Mouse (Mus musculus) neutrophil, adult 5-6 weeks (primary cell): ENCODE results near the gene Lamtor3. TPM values are rescaled to one million over a fixed set of nuclear protein-coding genes. Genes with fewer than 3 reads are reported as not detected.
A peak's percentile ranks its signal among the peaks of the same experiment; 100 is the strongest.
"Not testable (repeated sequence)": the region's sequence is repeated elsewhere in the genome, so short reads cannot be mapped to it uniquely, and the experiment has no call there.

Experiments
- ATAC-seq: fragments of 151-379, 151-347 bp; 2 replicates; pipeline ENCODE4 v1.8.0; 2017; ENCODE audit warnings: mild to moderate bottlenecking, moderate TSS enrichment; ENCODE audit not compliant: insufficient number of reproducible peaks, poor library complexity, low FRiP score, severe bottlenecking; ENCODE audit errors: extremely low read depth
- total RNA-seq: library from RNA; stranded (forward); fragments of 200-1000 nt; gene quantifications from 2 replicates; pipeline ENCODE4 v1.2.3, GENCODE M21; 2017

The Lamtor3 gene
- total RNA-seq, result 89.6 and 100 TPM in 2 replicates

DNA sequence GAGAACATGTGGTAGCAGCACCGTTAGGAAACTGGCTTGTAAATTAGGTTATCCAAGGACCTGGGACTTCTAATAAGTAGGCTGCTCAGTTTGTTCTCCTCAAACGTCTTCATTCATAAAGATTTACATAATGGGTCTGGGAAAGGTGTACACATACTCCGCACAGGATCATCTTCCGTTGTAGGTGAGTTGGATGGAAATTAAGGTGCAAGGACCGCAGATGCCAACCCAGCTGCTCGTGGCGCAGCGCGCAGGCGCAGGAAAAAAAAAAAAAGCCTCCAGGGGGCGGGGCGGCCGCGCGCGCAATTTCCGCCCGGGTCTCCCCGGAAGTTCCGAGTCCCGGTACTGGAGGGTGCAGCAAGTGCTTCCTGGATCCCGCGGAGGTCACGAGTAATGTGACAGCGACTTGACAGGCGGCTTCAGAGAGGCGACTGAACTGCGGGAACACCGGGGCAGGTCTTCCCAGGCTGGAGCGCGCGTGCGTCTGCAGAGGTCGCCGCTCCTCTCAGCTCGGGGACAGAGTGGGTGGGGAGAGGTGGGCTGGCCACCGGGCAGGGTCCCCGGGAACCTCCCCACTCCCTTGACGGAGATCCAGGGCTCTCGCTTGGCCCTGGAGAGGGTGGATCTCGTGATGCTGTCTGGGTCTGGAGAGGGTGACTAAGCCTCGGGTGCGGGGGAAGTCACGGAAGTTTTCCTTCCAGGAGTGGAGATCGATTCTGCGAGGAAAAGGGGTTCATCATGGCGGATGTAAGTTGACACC lies at the start of gene Lamtor3:
TSS of gene Lamtor3 (plus strand) at position 335 of the 760 bp plus-strand sequence.
- ATAC-seq, result peak; percentile 95

DNA sequence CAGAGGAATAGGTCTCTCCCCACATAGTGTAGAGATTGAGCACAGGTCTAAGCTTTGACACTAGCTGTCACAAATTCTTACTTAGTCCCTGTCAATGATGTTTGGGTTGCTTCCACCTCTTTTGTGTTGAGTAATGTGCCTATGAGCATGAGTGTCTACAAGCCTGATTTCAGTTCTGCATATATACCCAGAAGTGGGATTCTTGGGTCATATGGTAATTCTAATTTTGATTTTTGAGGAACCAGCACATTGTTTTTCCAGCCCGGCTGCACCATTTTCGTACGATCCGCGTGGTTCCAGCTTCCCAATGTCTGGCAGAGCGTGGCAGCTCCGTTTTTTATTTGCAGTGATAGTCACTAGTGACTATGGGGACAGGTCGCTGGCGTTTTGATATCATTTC lies 48.9 kb upstream of the Lamtor3 start:
- ATAC-seq, result no peak

DNA sequence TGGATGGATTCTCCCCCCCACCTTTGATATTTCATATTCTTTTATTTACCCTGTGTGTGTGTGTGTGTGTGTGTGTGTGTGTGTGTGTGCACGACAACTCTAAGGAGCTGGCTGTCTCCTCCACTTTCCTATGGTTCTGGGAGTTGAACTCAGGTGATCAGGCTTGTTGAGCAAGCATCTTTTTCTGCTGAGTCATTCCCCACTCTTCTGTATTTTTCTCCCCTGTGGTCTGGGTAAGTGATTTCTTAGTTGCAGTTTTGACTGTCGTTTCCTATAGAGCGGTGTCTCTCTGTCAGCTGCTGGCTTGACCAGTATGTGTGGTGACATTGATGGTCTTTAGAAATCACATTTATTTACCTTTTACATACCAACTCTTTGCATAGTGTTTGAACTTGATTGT lies 39.0 kb upstream of the Lamtor3 start:
- ATAC-seq, result 0 out of 2 replicates have a peak, but pooled peaks have one; percentile 13

DNA sequence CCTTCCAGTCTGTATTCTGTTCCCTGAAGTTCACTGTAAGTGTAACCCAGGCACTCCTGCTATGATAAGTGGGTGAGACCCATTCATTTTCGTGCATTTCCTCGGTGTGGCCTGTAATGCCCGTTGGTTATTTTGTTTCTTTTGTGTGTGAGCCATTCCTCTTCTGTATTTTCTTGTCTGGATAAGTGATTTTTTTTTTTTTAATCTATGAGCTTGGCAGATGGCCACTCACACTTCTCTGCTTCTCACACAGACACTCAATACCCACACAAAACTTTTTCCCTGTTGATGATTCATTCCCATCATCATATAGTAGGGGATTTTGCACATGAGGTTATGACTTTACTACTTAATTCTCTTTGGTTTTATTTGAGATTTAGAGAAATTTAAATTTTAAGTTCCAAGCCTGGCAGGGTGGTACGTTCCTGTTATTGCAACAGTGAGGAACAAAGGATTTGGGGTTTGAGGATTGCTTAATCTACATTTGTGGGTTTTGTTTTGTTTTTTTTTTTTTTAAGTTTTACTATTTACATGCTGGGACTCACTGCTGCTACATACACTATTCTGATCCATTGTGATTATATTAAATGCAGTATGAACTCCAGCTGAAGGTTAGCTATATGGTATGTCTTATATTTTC lies 38.1 kb upstream of the Lamtor3 start:
- no peak for ATAC-seq

DNA sequence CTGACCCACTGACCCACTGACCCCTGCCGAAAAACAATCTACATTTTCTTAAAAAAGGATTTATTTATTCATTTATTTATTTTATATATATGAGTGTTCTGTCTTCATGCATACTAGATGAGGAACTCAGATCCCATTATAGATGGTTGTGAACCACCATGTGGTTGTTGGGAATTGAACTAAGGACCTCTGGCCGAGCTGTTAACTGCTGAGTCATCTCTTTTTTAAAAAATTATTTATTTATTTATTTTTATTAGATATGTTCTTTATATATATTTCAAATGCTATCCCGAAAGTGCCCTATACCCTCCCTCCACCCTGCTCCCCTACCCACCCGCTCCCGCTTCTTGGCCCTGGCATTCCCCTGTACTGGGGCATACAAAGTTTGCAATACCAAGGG lies 37.2 kb upstream of the Lamtor3 start:
- no peak for ATAC-seq

DNA sequence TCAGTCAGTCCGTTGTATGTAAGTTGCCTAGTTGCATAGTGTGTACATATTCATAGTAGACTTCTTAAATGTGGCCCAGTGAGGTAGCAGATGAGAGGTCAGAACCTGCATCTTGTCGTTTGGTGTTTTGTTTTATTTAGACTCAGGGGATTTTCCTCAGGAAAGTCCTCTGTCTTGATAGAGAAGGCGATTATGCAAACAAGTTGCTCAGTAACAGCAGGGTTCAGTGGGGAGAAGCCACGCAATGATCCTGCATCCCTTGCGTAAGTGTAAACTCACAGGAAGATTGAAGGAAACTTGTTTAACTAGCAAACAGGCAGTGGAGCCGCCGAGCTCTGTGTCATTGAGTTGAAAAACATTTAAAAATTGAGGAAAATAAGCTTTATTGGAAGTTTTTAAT lies 30.3 kb upstream of the Lamtor3 start:
- no peak for ATAC-seq

DNA sequence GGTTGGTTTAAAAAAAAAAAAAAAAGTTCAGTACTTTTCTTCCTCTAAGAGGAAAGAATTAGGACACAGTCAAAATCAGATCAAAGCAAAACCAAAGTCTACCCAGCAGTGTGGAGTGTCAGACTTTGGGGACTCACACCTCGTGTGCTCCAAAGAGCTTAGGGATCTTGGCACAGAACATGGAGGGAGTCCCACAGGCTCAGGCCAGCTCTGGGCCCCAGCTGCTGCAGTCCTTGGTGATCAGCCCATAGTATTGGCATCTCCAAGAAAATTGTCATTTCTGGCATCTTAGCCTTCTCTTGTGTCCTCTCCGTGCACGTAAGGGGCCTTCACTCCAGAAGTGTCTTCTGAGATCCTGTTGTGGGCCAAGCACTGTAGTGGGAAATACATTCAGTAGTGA lies 27.2 kb upstream of the Lamtor3 start:
- ATAC-seq, result no peak

DNA sequence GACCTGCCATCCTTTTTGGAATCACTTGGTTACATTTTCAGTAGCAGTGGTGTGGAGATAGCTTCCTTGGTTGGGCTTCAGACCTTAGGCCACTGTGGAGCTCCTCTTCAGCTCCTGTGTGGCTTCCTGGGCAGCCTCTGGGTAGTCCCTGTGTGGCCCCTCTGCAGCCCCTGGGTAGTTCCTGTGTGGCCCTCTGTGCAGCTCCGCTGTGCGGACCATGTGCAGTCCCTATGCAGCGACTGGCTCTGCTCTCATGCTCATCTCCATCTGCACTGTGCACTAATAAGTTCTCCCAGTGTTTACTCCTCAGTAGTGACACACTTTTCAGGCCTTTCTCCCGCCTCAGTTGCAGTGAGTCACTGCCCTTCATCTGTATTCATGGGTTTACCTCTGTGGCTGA lies 26.2 kb upstream of the Lamtor3 start:
- no peak for ATAC-seq

DNA sequence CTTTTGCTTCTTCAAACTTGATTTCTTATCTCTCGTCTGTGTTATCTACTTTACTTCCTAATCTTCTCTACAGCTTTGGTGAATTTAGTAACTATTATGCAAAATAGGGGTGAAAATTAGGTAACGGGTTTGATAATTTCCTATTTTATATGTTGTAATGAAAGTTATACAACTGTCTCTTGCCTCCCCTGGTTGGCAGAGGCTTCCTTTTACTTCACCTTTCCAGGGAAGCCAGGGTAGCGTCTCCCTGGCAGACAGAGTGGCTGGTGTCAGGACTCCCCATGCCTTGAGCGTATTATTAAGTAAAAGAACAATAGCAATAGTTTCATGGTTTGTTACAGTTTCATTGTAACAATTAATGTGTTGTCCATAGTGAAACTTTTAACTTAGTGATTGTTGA lies 24.5 kb upstream of the Lamtor3 start:
- ATAC-seq, result no peak

DNA sequence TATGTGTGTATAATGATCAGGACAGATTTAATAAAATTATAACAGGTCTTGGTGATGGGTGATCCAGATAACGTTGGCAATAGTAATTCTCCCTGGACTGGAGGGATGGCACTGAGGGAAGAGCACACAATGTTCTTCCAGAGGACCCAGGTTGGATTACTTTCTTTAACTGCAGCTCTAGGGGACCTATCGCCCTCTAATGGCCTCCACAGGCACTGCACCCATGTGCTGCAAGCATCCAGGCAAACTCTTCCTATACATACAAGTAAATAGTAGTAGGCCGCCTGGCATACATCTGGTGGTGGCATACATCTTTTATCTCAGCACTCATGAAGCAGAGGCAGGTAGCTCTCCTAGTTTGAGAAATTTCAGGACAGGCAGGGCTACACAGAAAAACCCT lies 23.1 kb upstream of the Lamtor3 start:
- ATAC-seq, result peak; percentile 61; the same call in 1 of the 2 replicates

DNA sequence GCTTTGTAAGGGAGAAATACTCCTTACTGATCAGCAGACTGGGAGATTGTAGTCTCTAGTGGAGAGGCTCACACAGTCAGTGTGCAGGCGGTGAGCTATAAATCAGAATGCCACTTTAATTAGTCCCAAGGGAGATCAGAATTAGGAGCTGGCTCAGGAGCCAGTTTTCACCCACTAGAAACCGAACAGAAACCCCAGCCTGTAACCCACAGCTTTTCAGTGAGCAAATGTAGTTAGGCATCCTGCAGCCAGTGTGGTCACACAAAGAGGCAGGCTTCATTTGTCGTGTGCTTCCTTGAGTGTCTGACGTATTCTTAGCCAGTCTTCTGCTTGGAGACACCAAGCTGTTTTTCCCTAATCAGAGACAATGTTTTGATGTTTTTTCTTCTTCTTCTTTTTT lies 21.9 kb upstream of the Lamtor3 start:
- ATAC-seq, result no peak

DNA sequence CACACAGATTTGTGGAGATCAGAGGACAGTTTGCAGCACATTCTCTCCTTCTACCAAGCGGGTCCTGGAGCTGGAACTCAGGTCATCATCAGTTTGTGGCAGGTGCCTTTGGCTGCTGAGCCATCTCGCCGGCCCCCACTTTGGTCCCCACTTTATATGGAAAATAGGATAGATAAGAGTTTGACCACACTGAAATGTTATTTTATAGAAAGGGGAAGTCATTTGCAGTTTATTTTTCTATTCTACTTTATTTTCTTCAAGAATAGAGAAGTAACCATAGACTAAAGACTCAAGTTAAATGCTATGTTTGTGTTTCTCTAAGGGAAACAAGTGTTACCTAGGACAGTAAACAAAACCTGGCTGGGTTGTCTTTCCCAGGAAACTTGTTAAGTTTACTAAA lies 21.4 kb upstream of the Lamtor3 start:
- no peak for ATAC-seq

DNA sequence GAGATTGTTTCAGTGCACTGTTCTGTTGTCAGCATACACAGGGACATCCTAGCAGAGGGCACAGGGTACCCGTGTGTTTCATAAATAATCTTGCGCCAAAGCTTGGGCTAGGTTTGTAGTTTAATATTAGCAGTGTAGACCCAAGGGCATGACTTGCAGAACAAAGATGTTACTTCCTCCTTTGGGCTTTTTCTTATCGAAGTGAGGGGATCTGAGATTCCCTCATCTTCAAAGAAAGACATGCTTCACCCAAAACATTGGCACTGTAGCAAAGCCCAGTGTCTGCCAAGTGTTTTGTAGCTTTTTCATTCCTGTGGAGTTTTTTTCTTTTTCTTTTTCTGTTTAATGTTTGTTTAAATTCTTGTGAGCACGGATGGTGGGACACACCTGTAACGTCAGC lies 20.6 kb upstream of the Lamtor3 start:
- ATAC-seq, result no peak

DNA sequence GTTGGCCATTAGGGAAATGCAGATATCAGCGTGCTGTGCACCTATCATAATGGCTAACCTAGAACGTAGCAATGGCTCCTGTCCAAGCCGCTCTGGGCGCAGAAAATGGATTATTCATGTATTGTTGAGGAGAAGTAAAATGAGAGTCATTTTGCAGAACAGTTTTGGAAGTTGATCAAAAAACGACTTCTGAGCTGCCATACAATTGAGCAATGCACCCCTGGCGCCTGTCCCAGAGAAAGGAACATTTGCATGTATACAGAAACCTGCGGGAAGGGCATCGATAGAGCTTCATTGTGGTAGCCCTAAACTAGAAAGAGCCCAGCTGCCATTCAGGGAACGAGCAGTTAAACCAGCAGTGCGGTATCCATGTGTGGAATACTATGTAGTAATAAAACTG lies 18.2 kb upstream of the Lamtor3 start:
- ATAC-seq, result no peak

DNA sequence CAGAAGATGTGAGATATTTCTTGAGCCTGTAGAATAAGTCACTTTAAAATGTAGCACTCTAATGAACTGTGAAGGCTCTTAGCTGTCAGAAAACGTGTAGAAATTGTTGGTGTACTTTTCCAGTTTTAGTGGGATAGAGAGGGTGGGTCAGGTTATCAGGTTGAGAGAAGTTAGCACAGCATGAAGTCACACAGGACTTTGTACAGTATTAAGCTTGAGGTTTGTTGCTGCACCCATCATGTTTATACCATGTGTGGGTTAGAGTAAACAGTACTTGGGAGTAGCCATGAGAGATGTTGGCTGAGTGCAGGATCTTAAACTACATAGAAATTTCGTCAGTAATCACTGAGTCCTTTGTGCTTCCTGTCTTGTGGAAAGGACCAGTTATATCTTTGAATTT lies 5.2 kb upstream of the Lamtor3 start:
- no peak for ATAC-seq

DNA sequence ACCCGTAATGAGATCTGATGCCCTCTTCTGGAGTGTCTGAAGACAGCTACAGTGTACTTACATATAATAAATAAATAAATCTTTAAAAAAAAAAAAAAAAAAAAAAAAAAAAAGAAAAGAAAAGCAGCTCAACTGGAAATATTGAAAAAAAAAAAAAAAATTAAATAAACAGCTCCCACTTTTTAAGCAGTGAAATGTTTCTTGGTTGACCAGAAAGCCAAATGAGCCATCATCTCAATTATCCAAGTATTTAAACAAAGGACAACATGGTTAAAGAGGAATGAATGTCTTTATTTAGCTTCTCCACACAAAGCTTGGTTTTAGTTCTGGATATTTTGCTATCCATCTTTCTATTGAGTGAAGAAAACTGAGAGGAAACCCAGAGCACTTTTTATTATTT lies 3.7 kb upstream of the Lamtor3 start:
- ATAC-seq, result not testable (repeated sequence)

DNA sequence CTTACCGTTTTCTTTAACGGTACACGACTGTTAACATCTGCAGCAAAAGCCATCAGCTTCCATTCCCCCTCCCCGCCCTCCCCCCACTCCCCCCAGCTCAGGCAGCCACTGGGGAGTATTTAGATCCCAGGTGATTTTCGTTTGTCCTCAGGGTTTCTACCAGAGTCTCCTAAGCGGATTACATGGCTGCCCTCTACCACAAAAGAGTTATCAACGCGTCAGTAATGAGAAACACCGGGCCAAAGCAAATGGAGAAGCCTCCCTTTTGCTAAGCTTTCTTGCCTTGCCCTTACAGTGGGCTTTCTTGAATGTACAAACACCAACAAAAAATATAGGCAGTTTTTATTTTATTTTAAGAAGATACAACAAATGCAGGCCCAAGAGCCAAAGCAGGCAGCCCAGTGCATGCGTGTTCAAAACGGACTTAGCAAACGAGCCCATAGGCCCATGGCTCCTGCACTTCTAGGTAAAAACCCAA lies 573 bp upstream of the Lamtor3 start:
- no peak for ATAC-seq

DNA sequence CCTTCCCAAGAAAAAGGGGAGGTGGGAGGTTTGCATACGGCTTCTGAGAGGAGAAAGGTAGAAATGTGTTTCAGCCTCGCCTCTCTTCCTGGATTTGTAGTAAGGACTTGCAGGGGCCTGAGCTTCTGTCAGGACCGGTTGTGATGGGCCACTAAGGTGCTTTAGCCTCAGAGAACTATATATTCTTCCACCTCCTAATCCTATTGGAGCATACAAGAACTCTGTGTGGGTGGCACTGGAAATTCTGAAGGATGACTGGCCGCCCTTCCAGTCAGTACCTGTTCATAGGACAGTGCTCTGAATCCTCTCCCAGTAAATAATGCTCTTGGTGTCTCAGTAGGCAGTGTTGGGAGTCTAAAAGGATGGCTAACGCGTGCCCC lies 616 bp downstream of the Lamtor3 start:
- ATAC-seq, result no peak

DNA sequence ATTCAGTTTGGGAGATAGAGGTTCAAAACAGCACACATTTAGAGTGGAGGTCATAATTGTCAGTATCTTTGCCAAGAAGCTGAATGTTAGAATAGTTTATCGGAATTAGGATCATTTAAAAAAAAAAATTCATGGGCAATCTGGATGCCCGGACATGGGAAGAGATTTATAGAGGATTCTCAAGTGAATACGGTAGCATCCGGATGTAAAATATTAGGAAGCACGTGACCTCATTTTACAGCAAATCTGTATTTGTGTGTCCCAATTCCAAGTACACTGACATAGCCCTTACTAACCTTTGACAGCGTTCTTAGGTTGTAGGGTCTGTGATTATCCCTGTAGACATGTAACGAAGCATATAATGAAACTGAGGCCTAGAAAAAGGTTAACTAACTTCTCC lies 1.1 kb downstream of the Lamtor3 start:
- no peak for ATAC-seq

DNA sequence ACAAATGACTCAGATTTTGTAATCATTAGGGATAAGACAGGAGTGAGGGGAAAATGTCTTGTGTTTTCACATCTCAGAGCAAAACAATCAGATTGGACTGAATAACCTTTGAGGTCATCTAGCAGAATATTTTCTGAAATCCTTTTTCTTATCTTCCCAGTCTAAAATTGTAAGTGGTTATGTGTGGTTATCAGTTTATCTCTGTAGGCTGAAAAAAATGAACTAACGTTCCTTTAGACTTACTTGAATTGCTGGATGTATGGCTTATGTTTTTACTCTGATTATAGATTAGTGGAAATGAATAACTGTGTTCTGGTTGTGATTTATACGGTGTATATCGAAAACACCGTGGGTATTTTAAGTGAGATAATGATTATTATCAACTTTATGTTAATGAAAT lies 2.3 kb downstream of the Lamtor3 start:
- ATAC-seq, result no peak

DNA sequence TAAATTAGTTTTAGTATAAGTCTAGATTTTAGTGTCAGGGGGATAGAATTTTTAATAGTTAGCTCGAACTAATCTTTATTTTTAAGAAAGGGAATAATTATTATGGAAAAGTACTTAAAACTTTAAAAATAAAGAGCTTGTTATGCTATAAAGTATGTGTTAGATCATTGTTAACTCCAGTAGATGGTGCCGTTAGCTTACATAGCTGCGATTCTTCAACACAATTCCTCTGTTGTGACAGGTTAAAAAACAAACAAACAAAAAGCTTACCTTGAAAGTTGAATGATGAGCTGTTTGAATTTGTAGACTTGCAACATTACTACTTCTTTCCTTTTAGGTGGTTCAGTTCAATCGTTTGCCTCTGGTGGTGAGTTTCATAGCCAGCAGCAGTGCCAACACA lies 8.7 kb downstream of the Lamtor3 start:
- no peak for ATAC-seq
